ENCODE assay signal across 12 mouse cellular contexts in genomic region chr10:128778441-128778840, GRCm38 (mm10). TPM values are rescaled to one million over a fixed set of nuclear protein-coding genes. Genes with fewer than 3 reads are reported as not detected.
DNase-seq lines count a peak whose midpoint lies in the region; ATAC-seq and TF ChIP-seq lines count a peak whose summit lies in the region.
"Had no signal": no experiment of that assay in that cellular context is flagged by ENCODE, and none has a peak within 500 bp of the region (broad histone marks: within the 10 kb centered on the region; RNA-seq: fewer than 3 reads in every experiment).

No protein-coding gene starts in this region.

- no peaks in the 10 kb centered on the region for H3K27me3 ChIP-seq in kidney, embryonic 15.5 days
- H3K27me3 ChIP-seq in embryonic facial prominence, embryonic 14.5 days (replicated peaks; ENCODE audit: control insufficient read depth, insufficient read depth, low read length), result no peaks in the 10 kb centered on the region
- H3K27me3 ChIP-seq in liver, embryonic 13.5 days, result no peaks in the 10 kb centered on the region
- no peaks in the 10 kb centered on the region for H3K27me3 ChIP-seq in forebrain, embryonic 14.5 days (replicated peaks; ENCODE audit: control insufficient read depth, insufficient read depth, low read length)

- no peak for DNase-seq in gastrocnemius, adult 2 months
- no peak for DNase-seq in gastrocnemius, postnatal 14 days
- no peak for DNase-seq in kidney, adult 18-20 months
- DNase-seq in embryonic facial prominence, embryonic 14.5 days (ENCODE audit: low spot score), result no peak
- DNase-seq in liver, embryonic 13.5 days, result no peak
- no peak for DNase-seq in frontal cortex, postnatal 10 days (ENCODE audit: low spot score in 2 of 2)
- DNase-seq in forebrain, embryonic 14.5 days (ENCODE audit: low spot score), result no peak
- DNase-seq: thymus, postnatal 25 days had no signal

- no peaks in the 10 kb centered on the region for H3K9me3 ChIP-seq in kidney, embryonic 15.5 days (replicated peaks)
- no peaks in the 10 kb centered on the region; the same call in 1 of the 2 replicates for H3K9me3 ChIP-seq in embryonic facial prominence, embryonic 14.5 days (ENCODE audit: control insufficient read depth, low read length)
- H3K9me3 ChIP-seq in liver, embryonic 13.5 days (replicated peaks), result 0 out of 2 replicates have a peak, but pooled peaks cover 4% of the 10 kb centered on the region
- H3K9me3 ChIP-seq in forebrain, embryonic 14.5 days (replicated peaks; ENCODE audit: control insufficient read depth, low read length), result no peaks in the 10 kb centered on the region

- no peak overlapping the region; the same call in 1 of the 2 replicates for H3K4me3 ChIP-seq in gastrocnemius, adult 2 months
- no peak overlapping the region for H3K4me3 ChIP-seq in kidney, embryonic 15.5 days (replicated peaks)
- H3K4me3 ChIP-seq in embryonic facial prominence, embryonic 14.5 days (ENCODE audit: low read depth, low read length), result no peak overlapping the region
- no peak overlapping the region for H3K4me3 ChIP-seq in liver, embryonic 13.5 days (replicated peaks)
- H3K4me3 ChIP-seq in forebrain, embryonic 14.5 days (ENCODE audit: low read depth, low read length), result no peak overlapping the region

- H3K4me2 ChIP-seq in kidney, embryonic 15.5 days, result no peak overlapping the region
- no peak overlapping the region for H3K4me2 ChIP-seq in embryonic facial prominence, embryonic 14.5 days (ENCODE audit: low read depth, low read length)
- no peak overlapping the region for H3K4me2 ChIP-seq in liver, embryonic 13.5 days
- no peak overlapping the region for H3K4me2 ChIP-seq in forebrain, embryonic 14.5 days (ENCODE audit: low read length)

- H3K4me1 ChIP-seq in kidney, embryonic 15.5 days, result peaks cover 4% of the 10 kb centered on the region
- peaks cover 8% of the 10 kb centered on the region; the same call in 1 of the 2 replicates for H3K4me1 ChIP-seq in embryonic facial prominence, embryonic 14.5 days (ENCODE audit: control insufficient read depth, insufficient read depth, low read length)
- H3K4me1 ChIP-seq in liver, embryonic 13.5 days (replicated peaks), result peaks cover 12% of the 10 kb centered on the region
- H3K4me1 ChIP-seq in forebrain, embryonic 14.5 days (ENCODE audit: control insufficient read depth, insufficient read depth, low read length), result no peaks in the 10 kb centered on the region

- peak overlapping the region; percentile 85 for H3K27ac ChIP-seq in gastrocnemius, adult 2 months
- peak overlapping the region; percentile 89 for H3K27ac ChIP-seq in kidney, embryonic 15.5 days
- peak overlapping the region; percentile 84 for H3K27ac ChIP-seq in embryonic facial prominence, embryonic 14.5 days (replicated peaks; ENCODE audit: low read depth, low read length)
- peak overlapping the region; percentile 64; the same call in 1 of the 2 replicates for H3K27ac ChIP-seq in liver, embryonic 13.5 days
- no peak overlapping the region for H3K27ac ChIP-seq in forebrain, embryonic 14.5 days (ENCODE audit: low read depth, low read length)
- H3K27ac ChIP-seq: liver, embryonic 14.5 days had no signal

- H3K9ac ChIP-seq in kidney, embryonic 15.5 days, result no peak overlapping the region
- no peak overlapping the region for H3K9ac ChIP-seq in embryonic facial prominence, embryonic 14.5 days (ENCODE audit: low read depth, low read length)
- H3K9ac ChIP-seq in liver, embryonic 13.5 days, result no peak overlapping the region
- H3K9ac ChIP-seq in forebrain, embryonic 14.5 days (ENCODE audit: low read length), result no peak overlapping the region
- H3K9ac ChIP-seq: liver, embryonic 14.5 days had no signal

- no peak for ATAC-seq in kidney, embryonic 15.5 days (replicated peaks; ENCODE audit: low FRiP score)
- ATAC-seq in embryonic facial prominence, embryonic 14.5 days (ENCODE audit: low read depth), result no peak
- ATAC-seq in liver, embryonic 13.5 days (ENCODE audit: low read depth), result no peak
- ATAC-seq in forebrain, embryonic 14.5 days, result no peak
- ATAC-seq: activated CD4-positive, CD25-positive, alpha-beta regulatory T cell, adult 4 months; forebrain, embryonic 16.5 days had no signal

- intact Hi-C loops in gastrocnemius, adult 2 months (cut with DNase I), result no loop called here
- intact Hi-C loops in gastrocnemius, postnatal 14 days (cut with DNase I; ENCODE audit: low total_unique reads), result no loop called here

- 95% methylated on average over 2 of the region's 2 CpGs for WGBS in kidney, embryonic 15.5 days
- WGBS in embryonic facial prominence, embryonic 14.5 days, result 87% methylated on average over 2 of the region's 2 CpGs
- WGBS in liver, embryonic 13.5 days (ENCODE audit: insufficient replicate concordance), result 71% methylated on average over 2 of the region's 2 CpGs
- WGBS in forebrain, embryonic 14.5 days, result 92% methylated on average over 2 of the region's 2 CpGs

- no peaks in the 10 kb centered on the region for H3K36me3 ChIP-seq in kidney, embryonic 15.5 days
- H3K36me3 ChIP-seq in embryonic facial prominence, embryonic 14.5 days (ENCODE audit: control insufficient read depth, insufficient read depth, low read length), result no peaks in the 10 kb centered on the region
- H3K36me3 ChIP-seq in liver, embryonic 13.5 days, result no peaks in the 10 kb centered on the region
- no peaks in the 10 kb centered on the region for H3K36me3 ChIP-seq in forebrain, embryonic 14.5 days (ENCODE audit: control insufficient read depth, insufficient read depth, low read length)

- no peak for TF ChIP-seq CTCF in gastrocnemius, adult 2 months (IDR thresholded peaks at IDR 0.05)

RNA-seq across cellular contexts. Expression of gene Mmp19, which starts 12.3 kb away (rescaled TPM):
- total RNA-seq in gastrocnemius, adult 2 months (2021), result 1 to 10 TPM; 1.0 to 1.5 TPM
- 1 to 10 TPM; 3.2 TPM for total RNA-seq in gastrocnemius, postnatal 14 days (2021)
- polyA plus RNA-seq in kidney, embryonic 15.5 days (2015; fragmentation: Nextera tagmentation; extraction: Ambion mirVana), result 0.73 and 1.6 TPM in 2 replicates
- 1.4 and 1.8 TPM in 2 replicates for polyA plus RNA-seq in embryonic facial prominence, embryonic 14.5 days (2014; fragmentation: Nextera tagmentation; extraction: Ambion mirVana)
- 6.9 and 8.3 TPM in 2 replicates for polyA plus RNA-seq in liver, embryonic 13.5 days (2015; fragmentation: Nextera tagmentation; extraction: Ambion mirVana)
- polyA plus RNA-seq in forebrain, embryonic 14.5 days (2014; fragmentation: Nextera tagmentation; extraction: Ambion mirVana), result 0.37 and 0.62 TPM in 2 replicates
- polyA plus RNA-seq: activated CD4-positive, CD25-positive, alpha-beta regulatory T cell, adult 4 months had no signal

RNA-seq across cellular contexts. Expression of gene Dnajc14, which starts 25.4 kb away (rescaled TPM):
- 10 to 100 TPM; 20.1 to 26.2 TPM for total RNA-seq in gastrocnemius, adult 2 months (2021)
- 10 to 100 TPM; 23.3 to 24.5 TPM for total RNA-seq in gastrocnemius, postnatal 14 days (2021)
- 54.0 and 56.0 TPM in 2 replicates for polyA plus RNA-seq in kidney, embryonic 15.5 days (2015; fragmentation: Nextera tagmentation; extraction: Ambion mirVana)
- 42.7 and 47.9 TPM in 2 replicates for polyA plus RNA-seq in embryonic facial prominence, embryonic 14.5 days (2014; fragmentation: Nextera tagmentation; extraction: Ambion mirVana)
- polyA plus RNA-seq in liver, embryonic 13.5 days (2015; fragmentation: Nextera tagmentation; extraction: Ambion mirVana), result 20.4 and 23.6 TPM in 2 replicates
- 40.6 and 47.6 TPM in 2 replicates for polyA plus RNA-seq in forebrain, embryonic 14.5 days (2014; fragmentation: Nextera tagmentation; extraction: Ambion mirVana)

RNA-seq across cellular contexts. Expression of gene Tmem198b, which starts 25.7 kb away (rescaled TPM):
- 1 to 10 TPM; 2.2 to 3.6 TPM for total RNA-seq in gastrocnemius, adult 2 months (2021)
- 1 to 10 TPM; 6.4 to 7.4 TPM for total RNA-seq in gastrocnemius, postnatal 14 days (2021)
- 16.7 and 20.6 TPM in 2 replicates for polyA plus RNA-seq in kidney, embryonic 15.5 days (2015; fragmentation: Nextera tagmentation; extraction: Ambion mirVana)
- 13.7 and 14.9 TPM in 2 replicates for polyA plus RNA-seq in embryonic facial prominence, embryonic 14.5 days (2014; fragmentation: Nextera tagmentation; extraction: Ambion mirVana)
- polyA plus RNA-seq in liver, embryonic 13.5 days (2015; fragmentation: Nextera tagmentation; extraction: Ambion mirVana), result 2.4 and 3.2 TPM in 2 replicates
- 7.3 and 8.2 TPM in 2 replicates for polyA plus RNA-seq in forebrain, embryonic 14.5 days (2014; fragmentation: Nextera tagmentation; extraction: Ambion mirVana)

RNA-seq across cellular contexts. Expression of gene Pym1, which starts 30.8 kb away (rescaled TPM):
- 10 to 100 TPM in 1 of 2 experiments, 1 to 10 TPM in 1; 9.9 to 11.8 TPM for total RNA-seq in gastrocnemius, adult 2 months (2021)
- 10 to 100 TPM; 10.9 to 14.3 TPM for total RNA-seq in gastrocnemius, postnatal 14 days (2021)
- polyA plus RNA-seq in kidney, embryonic 15.5 days (2015; fragmentation: Nextera tagmentation; extraction: Ambion mirVana), result 40.2 and 41.4 TPM in 2 replicates
- polyA plus RNA-seq in embryonic facial prominence, embryonic 14.5 days (2014; fragmentation: Nextera tagmentation; extraction: Ambion mirVana), result 27.1 and 34.7 TPM in 2 replicates
- polyA plus RNA-seq in liver, embryonic 13.5 days (2015; fragmentation: Nextera tagmentation; extraction: Ambion mirVana), result 20.4 and 20.8 TPM in 2 replicates
- polyA plus RNA-seq in forebrain, embryonic 14.5 days (2014; fragmentation: Nextera tagmentation; extraction: Ambion mirVana), result 48.4 and 55.4 TPM in 2 replicates

RNA-seq across cellular contexts. Expression of gene Dgka, which starts 33.8 kb away (rescaled TPM):
- 1 to 10 TPM; 8.8 to 9.7 TPM for total RNA-seq in gastrocnemius, adult 2 months (2021)
- 10 to 100 TPM in 1 of 2 experiments, 1 to 10 TPM in 1; 8.3 to 10.8 TPM for total RNA-seq in gastrocnemius, postnatal 14 days (2021)
- polyA plus RNA-seq in kidney, embryonic 15.5 days (2015; fragmentation: Nextera tagmentation; extraction: Ambion mirVana), result 5.9 and 6.0 TPM in 2 replicates
- polyA plus RNA-seq in embryonic facial prominence, embryonic 14.5 days (2014; fragmentation: Nextera tagmentation; extraction: Ambion mirVana), result 16.7 and 17.0 TPM in 2 replicates
- 1.8 and 2.6 TPM in 2 replicates for polyA plus RNA-seq in liver, embryonic 13.5 days (2015; fragmentation: Nextera tagmentation; extraction: Ambion mirVana)
- polyA plus RNA-seq in forebrain, embryonic 14.5 days (2014; fragmentation: Nextera tagmentation; extraction: Ambion mirVana), result 3.8 and 4.5 TPM in 2 replicates
